Mouse (Mus musculus) A20 (cell line): Measurements from ENCODE around the gene Gm7324.
"Not testable (repeated sequence)": the region's sequence is repeated elsewhere in the genome, so short reads cannot be mapped to it uniquely, and the experiment has no call there.

Experiments
- DNase-seq: peaks from one replicate; pipeline ENCODE4 v3.0.0-alpha.2; 2011; ENCODE audit warnings: low read depth, low spot score

Gene Gm7324

GRCm38 (mm10) chr14:43697621-43698020 is at the start of gene Gm7324:
Gm7324 (plus strand) TSS chr14:43697828.
- not testable (repeated sequence) for DNase-seq

- DNase-seq: not testable (repeated sequence)
Observed at GRCm38 (mm10) chr14:43677099-43677498, 20.5 kb upstream of the Gm7324 start, which contains the start of gene Gm8165. Gm8165 (minus strand) TSS chr14:43677199.

GRCm38 (mm10) chr14:43727385-43727784 is 29.8 kb downstream of the Gm7324 start, which contains the start of gene Gm16506:
Gm16506 (minus strand) TSS chr14:43727485.
- not testable (repeated sequence) for DNase-seq

- not testable (repeated sequence) for DNase-seq
Observed at GRCm38 (mm10) chr14:43747566-43747965, 49.9 kb downstream of the Gm7324 start, which contains the start of gene Gm6526. Gm6526 (plus strand) TSS chr14:43747866.
